7 mouse cellular contexts compared by ENCODE assay signal in the genomic region with DNA sequence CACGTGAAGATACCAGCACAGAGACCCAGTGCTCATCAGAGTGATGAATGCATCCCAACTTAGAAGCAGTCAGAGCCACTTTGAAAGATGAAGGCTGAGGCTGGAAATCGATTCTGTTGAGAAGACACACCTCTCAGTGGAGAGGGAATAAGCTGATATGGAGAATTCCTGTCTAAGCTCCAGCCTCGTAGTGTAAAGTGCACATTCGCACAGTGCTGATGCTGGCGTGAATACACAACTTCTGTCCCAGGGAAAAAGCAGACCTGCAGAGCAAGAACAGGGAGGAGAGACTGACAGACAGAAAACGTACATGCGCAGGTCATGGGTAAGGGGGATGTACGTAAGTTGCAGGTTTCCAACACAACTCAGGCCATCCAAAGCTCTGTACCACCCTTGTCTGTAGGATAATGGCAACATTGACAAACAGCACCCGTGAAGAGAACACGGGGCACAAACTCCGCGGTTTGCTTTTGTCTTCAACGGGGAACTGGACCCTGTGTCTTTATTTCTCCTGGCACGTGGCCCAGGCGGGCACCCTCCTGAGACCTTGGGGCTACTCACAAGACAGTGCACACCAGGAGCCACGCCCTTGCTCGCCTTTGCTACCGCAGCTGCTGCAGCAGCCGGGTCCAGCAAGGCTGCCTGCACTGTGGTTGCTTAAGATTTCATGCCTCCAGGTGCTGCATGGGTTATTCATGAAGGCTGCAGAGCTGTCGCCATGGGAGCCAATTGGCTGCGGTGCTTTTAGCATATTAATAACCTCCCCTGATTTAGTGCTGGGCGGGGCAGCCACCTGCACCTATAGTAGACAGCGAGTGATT.
A peak's percentile ranks its signal among the peaks of the same experiment; 100 is the strongest.
DNase-seq lines count a peak whose midpoint lies in the region; TF ChIP-seq lines count a peak whose summit lies in the region.

No protein-coding gene starts in this region.

- 0 out of 2 replicates have a peak, but pooled peaks have one; percentile 17 for TF ChIP-seq POLR2A in brain, embryonic 14.5 days (IDR thresholded peaks at IDR 0.05; ENCODE audit: borderline replicate concordance, extremely low read depth, insufficient read depth, insufficient read length, poor library complexity, severe bottlenecking)

- TF ChIP-seq CTCF in brain, embryonic 14.5 days (IDR thresholded peaks at IDR 0.05; ENCODE audit: borderline replicate concordance, extremely low read depth, insufficient read depth, insufficient read length), result no peak

- peak; percentile 84 for DNase-seq in MN1 (ENCODE audit: low spot score)
- peak; percentile 96 for DNase-seq in brain, embryonic 14.5 days (ENCODE audit: low read depth)
- peak; percentile 6 to 45 for DNase-seq in frontal cortex, postnatal 36 days (ENCODE audit: low spot score in 2 of 2)
- peak; percentile 30 to 32 for DNase-seq in layer of hippocampus, adult 8-10 months (ENCODE audit: low spot score in 2 of 2)
- DNase-seq in neural tube, embryonic 10.5 days (ENCODE audit: extremely low spot score, low spot score), result peak; percentile 64
- no peak for DNase-seq in c-Kit-positive CD71-positive TER-119-positive erythroid progenitor cells, embryonic 14.5 days (ENCODE audit: low spot score)
- no peak for DNase-seq in spleen, adult 12 weeks (ENCODE audit: low spot score)

Comparison
In these comparisons a context has a peak if more than half of its experiments do, and no peak if none do; other contexts are left out.
1. DNase-seq: peak in MN1 (single experiment), brain, embryonic 14.5 days (single experiment), frontal cortex, postnatal 36 days (2 of 2), layer of hippocampus, adult 8-10 months (2 of 2) and neural tube, embryonic 10.5 days (single experiment); none in c-Kit-positive CD71-positive TER-119-positive erythroid progenitor cells, embryonic 14.5 days (single experiment) and spleen, adult 12 weeks (single experiment).